Mouse (Mus musculus) naive thymus-derived CD4-positive, alpha-beta T cell, adult 2 months (primary cell): ENCODE results near the gene Nfe2l3.
A peak's percentile ranks its signal among the peaks of the same experiment; 100 is the strongest.
"Not testable (repeated sequence)": the region's sequence is repeated elsewhere in the genome, so short reads cannot be mapped to it uniquely, and the experiment has no call there.

Experiments
- DNase-seq: peaks from one replicate; pipeline ENCODE4 v3.0.0-alpha.2; 2011; ENCODE audit warnings: low read depth

The Nfe2l3 gene

DNA sequence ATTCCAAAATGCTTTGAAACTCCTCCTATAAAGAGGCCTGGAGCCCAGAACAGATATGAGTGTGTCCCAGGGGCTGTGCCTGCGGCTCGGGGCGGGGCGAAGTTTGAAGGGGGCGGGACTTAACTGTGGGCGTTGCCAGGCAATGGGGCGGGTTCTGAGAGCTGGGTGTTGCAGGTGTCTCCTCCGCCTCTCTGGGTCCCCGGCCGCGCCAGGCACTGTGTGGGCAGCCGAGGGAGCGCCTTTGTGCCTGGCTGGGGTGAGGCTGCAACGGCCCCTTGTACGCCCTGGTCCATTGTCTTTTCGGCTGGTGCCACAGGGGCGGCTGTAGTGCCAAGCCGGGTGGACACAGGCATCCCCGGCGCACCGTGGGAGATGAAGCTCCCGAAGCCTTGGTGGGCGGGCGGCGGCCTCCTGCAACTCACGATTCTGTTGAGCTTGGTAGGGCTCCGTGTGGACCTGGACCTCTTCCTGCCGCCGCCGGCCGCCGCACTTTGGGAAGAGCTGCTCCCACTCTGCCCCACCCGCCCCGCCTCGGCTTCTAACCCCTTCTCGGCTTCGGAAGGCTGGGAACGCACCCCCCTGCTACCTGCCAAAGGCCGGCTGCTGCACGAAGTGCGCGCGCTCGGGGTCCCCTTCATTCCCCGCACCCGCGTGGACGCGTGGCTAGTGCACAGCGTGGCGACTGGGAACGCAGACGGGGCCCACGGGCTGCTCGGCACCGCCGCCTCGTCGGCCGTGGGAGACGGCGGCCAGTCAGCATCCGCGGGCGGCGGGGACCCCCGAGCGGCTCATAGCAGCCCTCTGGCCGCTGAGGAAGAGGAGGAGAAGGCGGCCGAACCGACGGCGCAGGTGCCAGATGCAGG is at the start of gene Nfe2l3:
TSS of gene Nfe2l3 (plus strand) at position 136 of the 863 bp plus-strand sequence.
- DNase-seq = peak; percentile 75

DNA sequence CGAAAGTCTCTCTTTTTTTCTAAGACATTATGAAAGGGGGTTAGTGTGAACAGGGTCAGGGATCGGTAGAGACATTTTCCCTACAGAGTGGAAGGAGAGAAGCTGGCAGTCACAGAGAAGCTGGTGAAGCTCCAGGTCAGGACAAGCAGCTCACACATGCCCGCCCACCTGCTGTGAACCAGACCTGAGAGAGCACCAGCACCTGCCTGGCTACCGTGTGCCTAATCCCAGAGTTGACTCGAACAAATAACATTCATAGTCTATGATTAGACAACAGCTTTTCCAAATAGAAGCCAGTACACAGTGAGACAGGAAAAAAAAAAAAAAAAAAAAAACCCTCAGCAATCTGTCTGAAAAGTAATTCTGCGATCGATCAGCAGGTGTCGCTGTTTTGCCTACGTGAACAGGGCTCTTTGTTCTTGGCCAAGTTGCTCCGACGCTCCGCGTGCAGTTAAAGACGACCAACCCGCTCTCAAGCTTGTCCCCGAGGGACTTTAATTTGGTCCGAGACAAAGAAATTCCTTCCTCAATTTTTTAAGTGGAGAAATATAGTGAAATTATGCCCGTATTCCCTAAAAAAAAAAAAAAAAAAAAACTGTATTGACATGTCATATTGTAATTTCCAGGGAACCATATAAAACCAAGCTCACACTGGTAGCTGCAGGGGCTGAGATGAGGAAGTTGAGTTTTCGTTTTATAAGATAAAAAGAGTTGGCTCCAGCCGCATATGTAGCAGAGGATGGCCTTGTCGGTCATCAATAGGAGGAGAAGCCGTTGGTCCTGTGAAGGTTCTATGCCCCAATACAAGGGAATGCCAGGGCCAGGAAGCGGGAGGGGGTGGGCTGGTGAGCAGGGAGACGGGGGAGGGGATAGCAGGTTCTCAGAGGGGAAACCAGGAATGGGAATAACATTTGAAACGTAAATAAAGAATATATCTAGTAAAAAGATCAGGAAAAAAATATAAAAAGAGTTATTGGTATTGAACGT is 48.4 kb upstream of the Nfe2l3 start:
- peak; percentile 94 for DNase-seq

DNA sequence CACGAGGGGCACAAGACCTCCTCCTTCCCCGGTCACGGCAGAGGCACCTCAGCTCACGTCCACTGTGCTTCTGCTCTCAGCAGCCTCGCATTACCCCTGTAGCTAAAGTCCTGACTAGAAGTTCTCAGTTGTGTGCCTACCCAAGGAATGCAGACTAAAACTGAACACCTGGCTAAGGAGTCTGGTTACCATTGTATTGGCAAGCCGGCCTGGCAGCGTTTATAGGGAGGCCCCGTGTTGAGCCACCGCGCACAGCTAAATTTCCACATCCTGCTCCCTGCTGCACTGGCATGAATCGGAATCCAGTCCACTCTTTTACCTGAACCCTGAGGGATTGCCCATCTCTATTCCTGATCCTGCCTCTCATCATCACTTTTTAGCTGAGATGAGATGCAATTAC is 42.0 kb upstream of the Nfe2l3 start:
- DNase-seq = no peak

DNA sequence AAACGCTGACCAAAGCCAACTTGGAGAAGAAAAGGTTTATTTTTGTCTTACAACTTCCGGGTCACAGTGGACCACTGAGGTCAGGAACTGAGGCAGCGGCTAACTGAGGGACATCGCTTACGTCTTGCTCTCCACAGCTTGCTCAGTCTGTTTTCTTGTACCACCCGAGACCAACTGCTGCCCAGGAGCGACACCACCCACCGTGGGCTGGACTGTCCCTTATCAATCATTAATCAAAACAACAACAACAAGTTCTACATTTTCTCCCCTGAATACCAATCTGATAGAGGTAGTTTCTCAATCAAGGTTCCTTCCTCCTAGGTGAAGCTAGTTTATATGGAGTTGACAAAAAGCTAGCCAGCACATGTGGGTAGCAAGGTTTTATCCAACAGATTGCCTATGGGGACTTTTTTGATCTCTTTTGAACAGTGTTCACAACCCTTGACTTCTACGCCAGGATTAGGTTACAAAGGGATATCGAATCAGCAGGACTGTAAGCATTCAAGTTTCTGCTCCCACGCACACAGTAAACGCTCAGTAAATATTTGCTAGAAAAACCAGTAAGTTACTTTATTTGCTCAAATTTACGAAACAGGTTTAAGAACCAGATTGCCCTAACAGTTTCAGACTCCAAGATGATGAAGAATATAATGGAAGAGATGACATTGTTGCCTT is 40.5 kb upstream of the Nfe2l3 start:
- DNase-seq = no peak

DNA sequence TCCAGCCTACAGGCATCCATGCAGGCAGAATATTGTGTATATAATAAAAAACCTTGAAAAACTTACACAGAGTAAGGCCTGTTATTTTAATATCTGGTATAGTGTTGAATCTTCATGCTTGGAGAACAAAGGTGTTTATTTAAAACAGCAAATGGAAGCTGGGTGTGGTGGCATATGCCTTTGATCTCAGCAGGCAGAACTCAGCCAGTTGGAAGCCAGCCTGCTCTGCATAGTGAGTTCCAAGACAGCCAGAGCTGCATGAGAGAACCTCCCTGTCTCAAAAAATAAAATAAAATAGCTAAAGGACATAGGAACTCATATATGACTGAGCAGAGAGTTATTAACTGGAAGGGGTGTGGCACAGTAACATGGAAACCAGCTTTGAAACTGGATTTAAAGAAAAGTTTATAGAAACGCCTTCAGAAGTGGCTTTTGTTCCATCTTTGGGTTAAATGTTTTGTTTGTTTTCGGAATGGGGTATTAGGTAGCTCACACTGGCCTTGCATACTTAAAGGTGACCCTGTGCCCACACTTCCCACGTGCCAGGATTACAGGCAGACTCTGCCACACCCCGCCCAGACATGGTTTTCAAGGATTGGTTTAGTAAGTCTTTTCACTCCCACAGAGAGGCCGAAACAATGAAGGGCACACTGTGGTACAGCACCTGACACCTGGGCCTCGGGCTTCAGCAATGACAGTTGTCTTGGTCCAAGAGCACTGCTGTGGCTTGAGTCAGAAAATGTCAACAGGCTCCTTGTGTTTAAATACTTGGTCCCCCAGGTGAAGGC is 38.9 kb upstream of the Nfe2l3 start:
- DNase-seq = no peak

DNA sequence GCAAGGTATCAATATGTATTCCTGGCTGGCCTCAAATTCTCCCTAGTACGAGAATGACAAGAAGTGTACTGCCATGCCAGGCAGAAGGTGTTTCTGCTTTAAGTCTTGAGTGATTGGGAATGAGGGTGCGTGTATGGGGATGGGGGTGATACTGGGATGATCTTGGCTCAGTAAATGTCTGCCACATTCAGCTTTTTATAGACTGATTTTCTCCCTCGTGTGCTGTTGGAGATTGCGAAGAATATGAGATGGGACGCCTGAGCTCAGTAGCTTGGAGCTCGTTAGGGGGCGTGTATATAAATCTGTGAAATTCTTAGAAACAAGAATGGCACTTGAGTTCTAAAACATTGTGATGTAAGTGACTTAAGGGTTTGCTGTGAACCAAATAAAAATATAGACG is 38.1 kb upstream of the Nfe2l3 start:
- DNase-seq = not testable (repeated sequence)

DNA sequence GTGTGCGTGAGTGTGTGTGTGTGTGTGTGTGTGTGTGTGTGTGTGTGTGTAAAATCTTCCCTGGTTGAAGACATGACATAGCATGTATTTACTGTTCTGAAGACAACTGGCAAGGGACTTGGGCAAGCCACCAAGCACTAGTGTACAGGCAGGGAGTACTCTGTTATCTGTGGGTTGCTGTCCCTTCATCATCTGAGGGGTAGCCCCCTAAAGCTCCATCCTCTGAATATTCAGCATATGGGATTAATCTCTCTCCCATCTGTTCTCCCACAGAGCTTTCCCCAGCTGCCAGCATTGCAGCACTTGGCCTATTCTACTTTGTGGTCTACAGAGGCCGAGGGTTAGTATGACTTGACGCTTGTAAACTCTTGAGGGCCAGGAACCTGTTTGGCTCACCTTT is 37.5 kb upstream of the Nfe2l3 start:
- DNase-seq = not testable (repeated sequence)

DNA sequence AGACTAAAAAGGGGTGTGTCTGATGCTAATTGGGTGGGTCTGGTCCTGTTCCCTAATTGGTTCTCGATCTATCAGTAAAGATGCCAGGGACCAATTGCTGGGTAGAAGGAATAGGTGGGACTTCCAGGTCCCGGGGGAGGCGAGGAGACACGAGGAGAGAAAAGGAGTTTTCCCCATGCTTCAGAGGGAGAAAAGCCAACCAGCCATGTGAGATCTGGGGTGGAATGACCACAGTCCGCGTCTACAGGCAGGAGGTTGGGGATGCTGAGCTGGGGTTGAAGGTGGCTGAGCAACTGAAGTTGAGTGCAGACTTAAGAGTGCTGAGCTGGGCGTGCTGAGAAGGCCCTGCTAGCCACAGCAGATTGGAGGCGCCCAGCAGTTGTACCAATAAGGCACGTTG is 37.0 kb upstream of the Nfe2l3 start:
- no peak for DNase-seq

DNA sequence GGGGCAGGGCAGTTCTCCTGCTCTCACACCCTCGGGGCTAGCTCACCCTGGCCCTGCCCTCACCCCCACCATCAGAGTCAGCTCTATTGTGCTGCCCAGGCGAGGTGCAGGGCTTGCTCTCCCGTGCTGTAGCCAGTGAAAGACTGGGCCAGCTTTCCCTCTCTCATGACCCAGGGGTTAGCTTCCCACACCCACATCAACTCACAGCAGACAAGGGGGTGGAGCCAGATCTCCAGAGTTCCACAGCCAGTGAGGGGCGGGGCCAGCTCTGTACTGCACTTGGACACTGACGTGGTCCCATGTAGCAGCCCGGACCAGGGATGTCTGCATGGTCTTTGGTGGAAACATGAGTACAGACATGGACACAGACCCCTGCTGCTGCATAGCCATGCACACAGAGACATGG is 33.4 kb upstream of the Nfe2l3 start:
- no peak for DNase-seq

DNA sequence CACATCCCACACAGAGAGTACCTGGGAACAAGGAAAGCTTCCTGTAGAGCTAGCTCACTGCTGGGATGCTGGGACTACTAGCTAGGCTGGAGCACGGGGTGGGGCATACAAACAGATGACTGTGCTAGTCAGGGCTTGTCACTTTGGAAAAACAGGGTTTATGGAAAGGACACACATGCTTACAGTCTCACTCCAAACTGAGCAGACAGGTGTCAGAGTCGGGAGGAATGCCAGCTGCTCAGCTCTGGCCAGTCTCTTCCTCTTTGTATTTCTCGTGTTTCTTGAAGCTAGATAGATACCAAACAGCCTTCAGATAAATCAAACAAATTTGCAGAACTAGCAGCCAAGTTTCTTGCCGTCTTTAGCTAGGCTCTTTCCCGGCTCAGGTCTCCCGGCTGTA is 31.2 kb upstream of the Nfe2l3 start:
- DNase-seq = no peak

DNA sequence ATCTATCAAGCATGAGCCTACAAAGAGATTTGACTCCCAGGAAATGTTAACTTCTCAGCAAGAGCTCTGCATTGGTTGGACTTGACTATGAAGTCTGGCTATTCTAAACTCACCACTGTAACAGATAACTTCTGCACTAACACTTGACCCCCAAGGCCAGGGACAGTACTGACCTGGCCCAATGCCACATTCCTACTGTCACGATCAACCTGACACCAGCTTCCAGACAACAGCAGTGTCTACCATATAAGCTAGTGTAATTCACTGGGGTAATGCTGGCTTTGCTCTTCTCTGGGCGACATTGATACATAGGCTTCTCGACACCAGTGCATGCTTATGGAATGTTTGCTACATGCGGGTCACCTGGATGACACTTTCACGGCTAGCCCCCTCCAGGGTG is 28.9 kb upstream of the Nfe2l3 start:
- DNase-seq = no peak

DNA sequence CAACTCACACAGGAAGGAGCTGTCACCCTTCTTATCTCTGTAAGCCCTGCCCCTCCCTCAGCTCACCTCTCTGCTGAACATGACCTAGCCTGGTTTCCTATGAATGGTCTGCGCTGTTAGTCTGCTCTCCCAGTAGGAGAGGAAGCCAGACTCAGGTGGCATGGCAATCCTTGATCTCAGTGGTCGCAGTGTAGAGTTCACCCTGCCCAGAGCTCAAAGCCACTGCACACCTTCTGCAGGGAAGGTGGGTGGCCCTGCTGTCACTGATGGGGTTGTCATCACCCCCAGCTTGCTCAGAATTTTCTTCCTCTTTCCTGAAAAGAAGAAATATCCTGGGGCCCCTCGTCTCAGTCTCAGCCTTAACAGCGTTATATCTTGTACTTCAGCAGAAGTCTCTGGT is 28.0 kb upstream of the Nfe2l3 start:
- DNase-seq = no peak

DNA sequence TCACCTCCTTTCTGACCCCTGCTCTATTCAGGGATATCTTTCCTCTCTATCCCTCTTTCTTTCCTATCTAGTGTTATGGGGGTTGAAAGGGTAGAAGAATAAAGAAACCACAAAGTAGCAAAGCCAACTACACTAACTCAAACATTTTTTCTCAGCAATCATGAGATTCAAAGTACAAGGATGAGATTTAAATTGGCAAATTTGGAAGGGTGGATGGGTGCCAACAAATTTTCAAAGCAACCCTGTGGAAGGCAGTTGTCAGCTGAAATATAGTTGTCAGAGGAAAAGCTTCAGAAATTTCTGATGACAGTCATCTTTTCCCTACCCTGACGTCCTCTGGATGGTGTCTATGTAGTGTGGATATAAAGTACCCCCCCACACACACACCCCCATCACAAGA is 16.0 kb upstream of the Nfe2l3 start:
- no peak for DNase-seq

DNA sequence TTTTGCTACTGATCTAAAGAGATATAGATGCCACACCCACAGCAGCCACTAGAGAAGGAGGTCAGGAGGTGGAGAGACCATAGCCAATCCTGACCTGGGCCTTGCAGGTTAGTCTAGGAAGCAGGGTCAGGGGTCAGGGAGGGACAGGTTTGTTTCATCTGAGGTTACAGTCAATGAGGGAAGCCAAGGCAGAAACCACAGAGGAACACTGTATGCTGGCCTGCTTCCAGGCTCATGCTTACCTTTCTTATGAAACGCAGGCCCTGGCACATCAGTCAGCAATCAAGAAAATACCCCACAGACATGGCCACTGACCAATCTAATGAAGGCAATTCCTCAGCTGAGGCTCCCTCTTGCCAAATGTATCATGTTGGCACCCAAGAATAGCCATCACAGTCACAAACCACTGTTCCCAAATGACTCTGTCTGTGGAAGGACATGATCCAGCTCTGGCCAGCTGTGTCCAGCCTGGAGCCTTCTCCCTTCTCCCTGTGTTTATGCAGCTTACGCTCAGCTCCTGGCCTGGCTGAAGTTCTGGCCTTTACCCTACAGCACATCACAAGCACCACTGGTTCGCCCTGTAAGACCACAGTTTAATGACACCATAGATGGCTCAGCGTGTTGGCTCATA is 15.0 kb upstream of the Nfe2l3 start:
- DNase-seq = no peak

DNA sequence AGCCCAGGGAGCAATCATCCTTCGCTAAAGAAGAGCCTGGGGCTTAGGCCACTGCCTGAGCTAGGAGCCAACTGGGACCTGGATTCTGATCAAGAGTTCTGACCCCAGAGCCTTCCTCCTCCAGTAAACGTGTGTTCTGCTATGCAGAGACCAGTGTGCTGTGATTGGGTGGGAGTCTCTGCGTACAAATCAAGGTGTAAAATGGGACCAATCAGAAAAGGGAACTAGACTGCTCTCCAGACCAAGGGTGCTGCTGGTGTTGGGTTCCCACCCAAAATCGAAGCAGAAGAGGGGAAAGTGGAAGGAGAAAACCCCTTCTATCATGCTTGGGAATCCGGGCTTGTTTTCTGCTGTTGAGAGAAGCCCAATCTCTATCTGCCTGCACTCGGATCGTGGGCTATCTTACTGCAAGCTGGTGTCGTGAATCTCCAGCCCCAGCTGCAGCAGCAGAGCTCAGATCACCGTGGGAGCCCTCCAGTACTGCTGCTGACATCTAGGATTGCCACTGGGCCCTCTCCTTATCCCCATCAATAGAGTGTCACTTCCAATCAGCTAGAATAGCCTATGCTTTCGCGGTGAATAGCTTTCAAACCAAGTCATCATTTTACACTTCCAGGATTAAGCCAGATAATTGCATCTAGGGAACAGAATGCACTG is 8.9 kb upstream of the Nfe2l3 start:
- no peak for DNase-seq

DNA sequence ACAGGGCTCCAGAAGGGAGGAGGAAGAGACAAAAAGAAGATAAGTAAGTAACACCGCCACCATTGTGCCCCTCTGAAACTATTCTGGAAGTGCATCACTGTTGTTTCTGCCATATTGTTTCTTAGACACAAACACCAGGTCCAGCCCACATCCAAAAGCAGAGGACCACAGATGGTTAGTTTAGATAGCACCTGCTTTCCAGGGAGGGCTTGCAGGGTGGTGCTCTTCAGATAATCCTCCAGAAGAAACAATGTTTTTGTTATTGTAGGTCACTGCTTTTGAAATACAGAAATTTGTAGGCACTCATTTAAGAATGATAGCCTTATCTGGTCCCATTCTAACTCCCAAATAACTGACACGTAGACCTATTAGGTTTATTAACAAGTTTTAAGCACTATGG is 7.9 kb upstream of the Nfe2l3 start:
- no peak for DNase-seq

DNA sequence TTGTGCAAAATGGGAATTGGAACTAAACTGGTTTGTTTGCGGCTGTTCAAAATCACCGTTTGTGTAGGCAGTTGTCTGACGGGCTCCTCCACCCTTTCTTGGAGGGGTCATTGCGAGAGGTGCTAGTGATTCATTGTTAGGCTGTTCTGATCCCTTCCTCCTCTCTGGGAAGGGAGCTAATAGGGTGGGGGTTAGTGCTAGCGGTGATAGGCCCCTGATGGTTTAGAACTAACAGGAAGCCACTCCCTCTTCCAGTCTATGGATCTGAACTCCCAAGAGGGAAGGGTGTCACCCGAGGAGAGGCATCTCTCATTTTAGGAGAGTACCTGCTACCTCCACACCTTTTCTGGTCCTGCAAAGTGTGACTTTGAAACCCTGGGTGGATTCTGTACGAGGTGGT is 1.8 kb downstream of the Nfe2l3 start:
- DNase-seq = no peak

DNA sequence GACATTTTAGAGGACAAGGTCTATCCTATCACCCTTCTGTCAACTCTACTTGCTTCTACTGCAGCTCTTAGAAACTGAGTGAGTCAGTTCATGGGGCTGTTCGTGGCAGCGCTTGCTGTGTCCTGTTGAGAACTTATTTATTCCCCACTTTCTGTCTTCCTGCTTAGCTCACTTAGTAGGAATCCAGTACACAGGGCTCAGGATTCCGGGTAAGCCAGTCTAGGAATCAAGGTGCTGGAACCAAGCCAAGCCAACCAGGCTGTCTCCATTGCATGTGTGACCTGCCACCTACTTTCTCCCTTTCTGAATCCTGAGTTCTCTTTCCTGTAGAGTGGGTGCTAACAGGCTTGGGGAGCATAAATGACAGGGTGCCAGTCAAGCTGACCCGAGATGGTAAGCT is 5.2 kb downstream of the Nfe2l3 start:
- DNase-seq = no peak

DNA sequence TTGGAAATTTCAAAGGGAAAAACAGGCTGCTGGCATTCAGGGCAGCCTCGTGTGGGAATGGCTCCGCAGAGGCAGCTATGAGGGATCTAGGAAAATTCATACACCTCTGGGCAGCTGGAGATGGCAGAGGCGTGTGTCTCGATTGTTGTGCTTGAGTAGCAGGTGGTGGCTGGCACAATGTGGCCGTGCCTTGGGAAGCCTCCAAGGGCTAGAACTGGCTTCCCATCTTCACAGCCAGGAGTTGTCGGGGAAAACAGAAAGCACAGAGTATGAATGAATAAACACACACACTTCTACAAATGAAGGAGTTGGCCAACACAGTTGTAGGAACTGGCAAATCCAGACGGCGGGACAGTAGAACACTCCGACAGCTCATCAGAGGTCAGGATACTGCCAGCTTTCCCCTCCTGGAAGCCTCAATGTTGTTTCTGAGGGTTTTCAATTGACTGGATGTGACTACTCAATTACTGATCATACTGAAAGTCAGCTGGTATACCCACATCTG is 6.4 kb downstream of the Nfe2l3 start:
- no peak for DNase-seq

DNA sequence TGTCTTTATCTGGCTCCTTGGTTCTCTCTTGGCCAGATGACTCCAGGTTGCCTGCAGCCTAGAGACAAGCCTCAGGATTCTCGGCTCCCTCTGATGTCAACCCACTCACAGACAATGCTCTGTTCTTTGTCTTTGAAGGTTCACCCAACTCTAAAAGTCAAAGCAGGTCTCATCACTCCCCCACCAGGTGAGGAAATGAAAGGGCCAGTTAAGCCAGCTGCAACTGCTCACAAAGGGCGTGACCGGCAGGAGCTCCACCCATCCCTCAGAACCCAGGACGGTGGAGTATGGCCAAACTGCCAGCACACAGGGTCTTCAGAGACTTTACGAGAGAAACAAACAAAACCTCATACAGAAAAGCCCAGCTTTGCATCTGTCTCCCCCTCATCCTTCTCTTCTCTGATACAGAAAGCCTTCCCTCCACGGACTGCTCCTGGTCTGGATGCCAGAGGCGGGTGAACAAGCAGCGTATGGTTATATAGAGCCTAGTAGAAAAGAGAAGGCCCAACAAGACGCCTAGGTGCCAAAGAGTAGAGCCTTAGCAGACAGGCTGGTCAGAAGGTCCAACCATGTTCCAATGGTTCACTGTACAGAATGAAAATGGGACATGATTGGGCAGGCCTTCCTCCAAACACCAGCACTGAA is 9.8 kb downstream of the Nfe2l3 start:
- DNase-seq = peak; percentile 64
